Mouse (Mus musculus) CH12.LX (cell line): ENCODE data around the gene Elf5. TPM values are rescaled to one million over a fixed set of nuclear protein-coding genes. Genes with fewer than 3 reads are reported as not detected.

Source experiments
- DNase-seq: peaks from one replicate; pipeline ENCODE4 v3.0.0-alpha.2; 2013; ENCODE audit errors: extremely low read depth
- H3K27ac ChIP-seq: 2 replicates; pipeline ENCODE4 v1.5.1; 2012; ENCODE audit warnings: low read depth, mild to moderate bottlenecking, control low read depth, moderate library complexity; ENCODE audit not compliant: insufficient read depth
- H3K27me3 ChIP-seq: replicated peaks from 2 replicates; pipeline ENCODE3; 2012; ENCODE audit warnings: inconsistent platforms
- H3K36me3 ChIP-seq, 2 experiments: replicated peaks in 1 of 2; 2 replicates each; pipeline versions ENCODE3 to v1.6.1; 2012; ENCODE audit warnings: inconsistent platforms in 1 of 2, low read length in 1 of 2, mild to moderate bottlenecking in 1 of 2, mixed read lengths in 1 of 2, moderate library complexity in 1 of 2; ENCODE audit not compliant: control insufficient read depth in 1 of 2, insufficient read depth in 1 of 2
- H3K4me1 ChIP-seq, 2 experiments: 2 replicates each; pipeline ENCODE4 v1.6.1; 2012; ENCODE audit warnings: inconsistent platforms in 1 of 2, moderate library complexity in 1 of 2; ENCODE audit not compliant: insufficient read depth in 2 of 2, control insufficient read depth in 1 of 2
- H3K4me2 ChIP-seq: 2 replicates; pipeline ENCODE4 v1.6.1; 2012; ENCODE audit warnings: low read depth, mild to moderate bottlenecking, control low read depth; ENCODE audit not compliant: poor library complexity, insufficient read depth, severe bottlenecking
- H3K4me3 ChIP-seq, 3 experiments: fragments of 150-350 bp in 1 of 3; sonication (generic) in 1 of 3; replicated peaks in 1 of 3; 2 replicates each; pipeline versions ENCODE3 to v1.5.1; 2011 to 2012; ENCODE audit warnings: low read depth in 2 of 3, low read length in 2 of 3, mild to moderate bottlenecking in 2 of 3, moderate library complexity in 2 of 3, control low read depth in 1 of 3, improper control_type of control experiment in 1 of 3, inconsistent platforms in 1 of 3, mixed read lengths in 1 of 3; ENCODE audit not compliant: poor library complexity in 1 of 3
- H3K79me2 ChIP-seq: replicated peaks from 2 replicates; pipeline ENCODE4 v1.6.1; 2012; ENCODE audit warnings: mild to moderate bottlenecking, moderate library complexity; ENCODE audit not compliant: control insufficient read depth, poor library complexity, insufficient read depth, severe bottlenecking; ENCODE audit errors: extremely low read depth
- H3K9ac ChIP-seq: 2 replicates; pipeline ENCODE4 v1.6.1; 2012; ENCODE audit warnings: low read depth, mild to moderate bottlenecking, control low read depth, moderate library complexity; ENCODE audit not compliant: insufficient read depth
- H3K9me3 ChIP-seq: replicated peaks from 2 replicates; pipeline ENCODE3; 2012; ENCODE audit warnings: low read length, inconsistent platforms, mixed read lengths
- BHLHE40 ChIP-seq: IDR thresholded peaks from 2 replicates; pipeline ENCODE4 v1.6.1; 2011; ENCODE audit warnings: mild to moderate bottlenecking, low read depth, low read length, improper control_type of control experiment
- CHD1 ChIP-seq: IDR thresholded peaks from 2 replicates; pipeline ENCODE4 v1.6.1; 2012; ENCODE audit warnings: low read depth, low read length, improper control_type of control experiment, inconsistent platforms
- CTCF ChIP-seq, 2 experiments: IDR thresholded peaks in 1 of 2; conservative IDR thresholded peaks in 1 of 2; 2 replicates each; pipeline ENCODE4 v1.5.1; 2011 to 2012; ENCODE audit warnings: low read depth in 2 of 2, low read length in 2 of 2, improper control_type of control experiment in 1 of 2, inconsistent platforms in 1 of 2, mild to moderate bottlenecking in 1 of 2, moderate library complexity in 1 of 2
- ELF1 ChIP-seq: IDR thresholded peaks from 2 replicates; pipeline ENCODE4 v1.6.1; 2014; ENCODE audit warnings: low read depth, mild to moderate bottlenecking, inconsistent platforms, low read length, improper control_type of control experiment
- EP300 ChIP-seq: IDR thresholded peaks from 2 replicates; pipeline ENCODE4 v1.6.1; 2011; ENCODE audit warnings: low read length, improper control_type of control experiment
- GABPA ChIP-seq: IDR thresholded peaks from 2 replicates; pipeline ENCODE4 v1.6.1; 2012; ENCODE audit warnings: low read depth, low read length, improper control_type of control experiment, inconsistent platforms; ENCODE audit not compliant: insufficient replicate concordance
- HCFC1 ChIP-seq: IDR thresholded peaks from 2 replicates; pipeline ENCODE4 v1.6.1; 2012; ENCODE audit warnings: low read depth, mild to moderate bottlenecking, inconsistent platforms, low read length, improper control_type of control experiment
- IRF4 ChIP-seq: IDR thresholded peaks from 2 replicates; pipeline ENCODE4 v1.6.1; 2014; ENCODE audit warnings: low read depth, mild to moderate bottlenecking, inconsistent platforms, low read length, improper control_type of control experiment
- JUN ChIP-seq: IDR thresholded peaks from 2 replicates; pipeline ENCODE4 v1.6.1; 2011; ENCODE audit warnings: low read depth, mild to moderate bottlenecking, low read length, improper control_type of control experiment, moderate library complexity; ENCODE audit not compliant: insufficient read depth
- KAT2A ChIP-seq: IDR thresholded peaks from 2 replicates; pipeline ENCODE4 v1.6.1; 2012; ENCODE audit warnings: low read length, improper control_type of control experiment, inconsistent platforms; ENCODE audit not compliant: insufficient replicate concordance
- MAFK ChIP-seq: IDR thresholded peaks from 2 replicates; pipeline ENCODE4 v1.6.1; 2011; ENCODE audit warnings: low read length, improper control_type of control experiment; ENCODE audit not compliant: insufficient replicate concordance
- MAX ChIP-seq: IDR thresholded peaks from 2 replicates; pipeline ENCODE4 v1.6.1; 2011; ENCODE audit warnings: low read length, improper control_type of control experiment
- MAZ ChIP-seq: IDR thresholded peaks from 2 replicates; pipeline ENCODE4 v1.6.1; 2012; ENCODE audit warnings: low read depth, mild to moderate bottlenecking, inconsistent platforms, low read length, improper control_type of control experiment, moderate library complexity
- MEF2A ChIP-seq: IDR thresholded peaks from 2 replicates; pipeline ENCODE4 v1.6.1; 2014; ENCODE audit warnings: low read depth, mild to moderate bottlenecking, inconsistent platforms, low read length, improper control_type of control experiment, borderline replicate concordance
- MYC ChIP-seq: IDR thresholded peaks from 2 replicates; pipeline ENCODE4 v1.6.1; 2011; ENCODE audit warnings: low read depth, mild to moderate bottlenecking, improper control_type of control experiment, low read length
- NELFE ChIP-seq: IDR thresholded peaks from 2 replicates; pipeline ENCODE4 v1.6.1; 2011; ENCODE audit warnings: low read depth, low read length, improper control_type of control experiment
- NRF1 ChIP-seq: IDR thresholded peaks from 2 replicates; pipeline ENCODE4 v1.6.1; 2014; ENCODE audit warnings: low read depth, mild to moderate bottlenecking, inconsistent platforms, low read length, improper control_type of control experiment, moderate library complexity
- POLR2A ChIP-seq: IDR thresholded peaks from 2 replicates; pipeline ENCODE4 v1.6.1; 2011; ENCODE audit warnings: low read depth, mild to moderate bottlenecking, improper control_type of control experiment, low read length
- POLR2AphosphoS2 ChIP-seq: IDR thresholded peaks from 2 replicates; pipeline ENCODE4 v1.6.1; 2011; ENCODE audit warnings: low read depth, low read length, improper control_type of control experiment
- RAD21 ChIP-seq: IDR thresholded peaks from 2 replicates; pipeline ENCODE4 v1.6.1; 2011; ENCODE audit warnings: low read depth, mild to moderate bottlenecking, low read length, improper control_type of control experiment, moderate library complexity
- RCOR1 ChIP-seq: conservative IDR thresholded peaks from 2 replicates; pipeline ENCODE4 v1.6.1; 2012; ENCODE audit warnings: low read depth, mild to moderate bottlenecking, inconsistent platforms, low read length, improper control_type of control experiment
- SIN3A ChIP-seq: IDR thresholded peaks from 2 replicates; pipeline ENCODE4 v1.6.1; 2012; ENCODE audit warnings: low read length, improper control_type of control experiment, inconsistent platforms
- SMC3 ChIP-seq: IDR thresholded peaks from 2 replicates; pipeline ENCODE4 v1.6.1; 2011; ENCODE audit warnings: low read depth, low read length, improper control_type of control experiment
- TCF12 ChIP-seq: IDR thresholded peaks from 2 replicates; pipeline ENCODE4 v1.6.1; 2014; ENCODE audit warnings: low read depth, mild to moderate bottlenecking, inconsistent platforms, low read length, improper control_type of control experiment
- ZC3H11A ChIP-seq: IDR thresholded peaks from 2 replicates; pipeline ENCODE4 v1.6.1; 2012; ENCODE audit warnings: low read depth, mild to moderate bottlenecking, inconsistent platforms, low read length, improper control_type of control experiment
- ZMIZ1 ChIP-seq: IDR thresholded peaks from 2 replicates; pipeline ENCODE4 v1.6.1; 2012; ENCODE audit warnings: low read depth, mild to moderate bottlenecking, inconsistent platforms, low read length, improper control_type of control experiment
- ZNF384 ChIP-seq: IDR thresholded peaks from 2 replicates; pipeline ENCODE4 v1.6.1; 2012; ENCODE audit warnings: low read depth, low read length, improper control_type of control experiment, inconsistent platforms
- dilution Hi-C: fragments of 300-500 bp; cut with MboI; formaldehyde crosslinking; loops from 2 replicates; pipeline ENCODE4 v1.14.3; 2020; ENCODE audit warnings: low sequenced_read_pairs; ENCODE audit not compliant: extremely low pct_unique_long_range_greater_than_20kb, extremely low pct_ligation_motif_present
- in situ Hi-C: fragments of 300-500 bp; cut with MboI; formaldehyde crosslinking; loops from 3 replicates; pipeline ENCODE4 v1.14.3; 2019; ENCODE audit warnings: low sequenced_read_pairs, low pct_ligation_motif_present, low pct_unique_long_range_greater_than_20kb, mixed read lengths
- polyA plus RNA-seq: library from polyadenylated mRNA; unstranded; fragments of >175 nt; gene quantifications from 2 replicates; pipeline ENCODE4 v1.2.1, GENCODE M21; 2012; ENCODE audit warnings: low read depth; ENCODE audit not compliant: insufficient read length
- total RNA-seq, 2 experiments: library from RNA; depleted of rRNA; stranded (reverse); fragments of 300-350 nt in 1 of 2; fragments of >200 nt in 1 of 2; gene quantifications; 2 replicates each; pipeline ENCODE4 v1.2.3; 2012 to 2014

The Elf5 gene
- total and polyA plus RNA-seq, 3 experiments: not detected

GRCm38 (mm10) chr2:103445776-103446175, 34.3 kb downstream of the Elf5 start:
- H3K4me1 ChIP-seq: no peaks in the 10 kb centered on the region
- dilution Hi-C loops: no loop called here
- no peak for TF ChIP-seq ZMIZ1
- no peak for TF ChIP-seq IRF4
- no peak for TF ChIP-seq BHLHE40
- TF ChIP-seq SIN3A: no peak
- TF ChIP-seq MEF2A: no peak
- no peak for TF ChIP-seq GABPA
- no peak for TF ChIP-seq MAFK
- no peak for TF ChIP-seq CHD1
- no peak for TF ChIP-seq KAT2A
- no peak for TF ChIP-seq NELFE
- TF ChIP-seq JUN: no peak
- no peak for TF ChIP-seq MAZ
- no peak for TF ChIP-seq MAX
- no peak for TF ChIP-seq TCF12
- TF ChIP-seq HCFC1: no peak
- TF ChIP-seq NRF1: no peak
- TF ChIP-seq ZNF384: no peak
- TF ChIP-seq MYC: no peak
- TF ChIP-seq EP300: no peak
- no peak for TF ChIP-seq ELF1
- no peak for TF ChIP-seq RCOR1
- no peak for TF ChIP-seq POLR2AphosphoS2
- TF ChIP-seq CTCF (conservative IDR thresholded peaks at IDR 0.05 in 1 of 2, IDR thresholded peaks at IDR 0.05 in 1 of 2; ENCODE audit: low read depth in 2 of 2, low read length in 2 of 2): peak; percentile 77 to 92
- no peak for TF ChIP-seq ZC3H11A
- TF ChIP-seq RAD21: peak; percentile 30
- TF ChIP-seq POLR2A: no peak
- TF ChIP-seq SMC3: peak; percentile 56
- TF ChIP-seq, all 38 proteins: peak for 3
- no peaks in the 10 kb centered on the region for H3K36me3 ChIP-seq
- H3K9me3 ChIP-seq: no peaks in the 10 kb centered on the region
- H3K4me3 ChIP-seq: no peak overlapping the region
- no peak overlapping the region for H3K9ac ChIP-seq
- no peaks in the 10 kb centered on the region for H3K79me2 ChIP-seq
- H3K4me2 ChIP-seq: no peak overlapping the region
- H3K27me3 ChIP-seq: no peaks in the 10 kb centered on the region
- peak; percentile 67 for DNase-seq
- in situ Hi-C loops: no loop called here
- H3K27ac ChIP-seq: no peak overlapping the region
